Mouse (Mus musculus) midbrain, embryonic 12.5 days (tissue): ENCODE measurements at regions not wholly inside any gene's neighbourhood (a gene's known extent, or its start where the extent isn't known, plus 50 kb on each side); places are given as distances from the start of the nearest gene placed in this dataset.
A peak's percentile ranks its signal among the peaks of the same experiment; 100 is the strongest.

Experiments
- ATAC-seq: fragments of 200-750 bp; cut with Nextera tagmentation; 2 replicates; pipeline ENCODE4 v1.8.0; 2017; ENCODE audit warnings: low read depth, moderate TSS enrichment, moderate library complexity; ENCODE audit not compliant: low FRiP score
- H3K27ac ChIP-seq: fragments of 300-500 bp; sonication (generic); replicated peaks from 2 replicates; pipeline ENCODE4 v1.5.1; 2016; ENCODE audit warnings: mild to moderate bottlenecking
- H3K27me3 ChIP-seq: fragments of 300-500 bp; sonication (generic); 2 replicates; pipeline ENCODE4 v1.6.1; 2016; ENCODE audit warnings: mild to moderate bottlenecking
- H3K36me3 ChIP-seq: fragments of 300-500 bp; sonication (generic); 2 replicates; pipeline ENCODE4 v1.6.1; 2016
- H3K4me1 ChIP-seq: fragments of 300-500 bp; sonication (generic); 2 replicates; pipeline ENCODE4 v1.6.1; 2016
- H3K4me2 ChIP-seq: fragments of 300-500 bp; sonication (generic); replicated peaks from 2 replicates; pipeline ENCODE4 v1.6.1; 2016; ENCODE audit warnings: mild to moderate bottlenecking, moderate library complexity
- H3K4me3 ChIP-seq: fragments of 300-500 bp; sonication (generic); 2 replicates; pipeline ENCODE4 v1.5.1; 2016; ENCODE audit warnings: mild to moderate bottlenecking
- H3K9ac ChIP-seq: fragments of 300-500 bp; sonication (generic); replicated peaks from 2 replicates; pipeline ENCODE4 v1.6.1; 2016; ENCODE audit warnings: mild to moderate bottlenecking, moderate library complexity
- H3K9me3 ChIP-seq: fragments of 300-500 bp; sonication (generic); 2 replicates; pipeline ENCODE4 v1.6.1; 2016; ENCODE audit warnings: mild to moderate bottlenecking
- WGBS: fragments of 180-500 bp; shearing (Covaris S2); methylation state at CpG from one replicate; pipeline ENCODE4 v1.1.7; 2016; 5-methylcytosine and 5-hydroxymethylcytosine counted together

DNA sequence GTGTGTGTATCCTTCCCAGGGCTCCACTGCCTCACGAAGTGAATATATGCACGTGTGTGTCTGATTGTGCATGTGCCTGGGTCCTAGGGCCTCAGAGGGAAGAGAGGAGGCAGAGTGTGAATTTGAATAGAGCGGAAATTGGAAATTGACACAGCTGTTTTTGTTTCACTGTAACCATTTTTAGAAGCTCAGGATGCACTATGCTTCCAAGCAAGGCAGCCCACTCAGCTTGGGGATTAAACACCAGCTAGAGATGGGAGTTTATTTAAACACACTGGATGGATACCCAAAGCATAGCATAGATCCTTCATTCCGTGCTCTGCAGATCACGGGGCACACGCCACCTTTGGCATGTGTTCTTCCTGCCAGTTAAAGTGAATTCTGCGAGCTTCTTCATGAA lies 306.2 kb downstream of the Elavl2 start:
- Histone ChIP-seq H3K4me1 (peaks cover 5% of the 10 kb centered on the region; the same call in 1 of the 2 replicates), H3K27ac (no peak overlapping the region), H3K9ac (no peak overlapping the region), H3K4me3 (no peak overlapping the region), H3K27me3 (no peaks in the 10 kb centered on the region), H3K9me3 (no peaks in the 10 kb centered on the region), H3K36me3 (no peaks in the 10 kb centered on the region), H3K4me2 (no peak overlapping the region)
- no peak for ATAC-seq
- WGBS = 98% methylated on average over 7 of the region's 7 CpGs

GRCm38 (mm10) chr4:91093885-91094284 lies 306.7 kb downstream of the Elavl2 start:
- Histone ChIP-seq H3K27ac (no peak overlapping the region), H3K4me2 (no peak overlapping the region), H3K9me3 (no peaks in the 10 kb centered on the region), H3K36me3 (no peaks in the 10 kb centered on the region), H3K9ac (no peak overlapping the region), H3K4me1 (peaks cover 5% of the 10 kb centered on the region; the same call in 1 of the 2 replicates), H3K4me3 (no peak overlapping the region), H3K27me3 (no peaks in the 10 kb centered on the region)
- WGBS = 94% methylated on average over 4 of the region's 4 CpGs
- no peak for ATAC-seq

GRCm38 (mm10) chr4:91092323-91092722 lies 308.3 kb downstream of the Elavl2 start:
- H3K9me3 ChIP-seq = no peaks in the 10 kb centered on the region
- peaks cover 5% of the 10 kb centered on the region; the same call in 1 of the 2 replicates for H3K4me1 ChIP-seq
- H3K36me3 ChIP-seq = no peaks in the 10 kb centered on the region
- H3K27me3 ChIP-seq = no peaks in the 10 kb centered on the region
- peak overlapping the region; percentile 22; the same call in 1 of the 2 replicates for H3K27ac ChIP-seq
- H3K4me2 ChIP-seq = no peak overlapping the region
- 70% methylated on average over 8 of the region's 8 CpGs for WGBS
- no peak overlapping the region for H3K4me3 ChIP-seq
- no peak overlapping the region for H3K9ac ChIP-seq
- ATAC-seq = peak; percentile 81

- Histone ChIP-seq H3K27me3 (no peaks in the 10 kb centered on the region), H3K27ac (peak overlapping the region; percentile 22; the same call in 1 of the 2 replicates), H3K9me3 (no peaks in the 10 kb centered on the region), H3K4me3 (no peak overlapping the region), H3K9ac (no peak overlapping the region), H3K4me2 (no peak overlapping the region), H3K4me1 (peaks cover 5% of the 10 kb centered on the region; the same call in 1 of the 2 replicates), H3K36me3 (no peaks in the 10 kb centered on the region)
- WGBS = 91% methylated on average over 3 of the region's 3 CpGs
- ATAC-seq = no peak
Measured at GRCm38 (mm10) chr4:91091910-91092309, 308.7 kb downstream of the Elavl2 start.

- WGBS = 65% methylated on average over 3 of the region's 3 CpGs
- Histone ChIP-seq H3K27me3 (no peaks in the 10 kb centered on the region), H3K36me3 (no peaks in the 10 kb centered on the region), H3K4me1 (peaks cover 12% of the 10 kb centered on the region), H3K4me3 (no peak overlapping the region), H3K9me3 (no peaks in the 10 kb centered on the region), H3K27ac (no peak overlapping the region), H3K4me2 (no peak overlapping the region), H3K9ac (no peak overlapping the region)
- ATAC-seq = no peak
Measured at GRCm38 (mm10) chr4:91083950-91084349, 316.6 kb downstream of the Elavl2 start.

GRCm38 (mm10) chr4:91081447-91081846 lies 319.1 kb downstream of the Elavl2 start:
- no peak; the same call in 1 of the 2 replicates for ATAC-seq
- Histone ChIP-seq H3K27me3 (no peaks in the 10 kb centered on the region), H3K4me2 (no peak overlapping the region), H3K4me3 (no peak overlapping the region), H3K36me3 (no peaks in the 10 kb centered on the region), H3K27ac (no peak overlapping the region), H3K4me1 (peaks cover 12% of the 10 kb centered on the region), H3K9me3 (no peaks in the 10 kb centered on the region), H3K9ac (no peak overlapping the region)
- 87% methylated on average over 4 of the region's 4 CpGs for WGBS

GRCm38 (mm10) chr4:91080620-91081441 lies 319.8 kb downstream of the Elavl2 start:
- Histone ChIP-seq H3K9me3 (no peaks in the 10 kb centered on the region), H3K27me3 (no peaks in the 10 kb centered on the region), H3K36me3 (no peaks in the 10 kb centered on the region), H3K4me1 (peaks cover 12% of the 10 kb centered on the region), H3K4me3 (no peak overlapping the region), H3K27ac (no peak overlapping the region), H3K9ac (no peak overlapping the region), H3K4me2 (no peak overlapping the region)
- 24% methylated on average over 10 of the region's 10 CpGs for WGBS
- peak; percentile 83 for ATAC-seq

DNA sequence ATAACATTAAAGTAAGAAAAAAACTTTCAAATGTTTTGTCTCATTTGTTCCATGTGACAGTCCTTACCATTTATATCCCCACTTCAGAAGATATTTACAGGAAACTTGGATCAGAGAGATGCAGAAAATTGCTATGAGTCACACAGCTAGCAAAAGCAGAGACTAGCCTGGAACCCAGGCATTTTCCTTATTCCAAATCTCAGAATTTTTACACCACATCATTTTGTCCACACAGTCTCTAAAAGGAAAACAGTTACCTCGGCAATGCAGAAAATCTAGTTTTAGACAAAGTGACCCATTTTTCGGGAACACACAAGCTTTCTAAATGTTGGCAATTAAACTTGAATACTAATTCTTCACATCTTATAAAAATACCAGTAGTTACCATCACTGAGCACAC lies 329.3 kb downstream of the Elavl2 start:
- no peaks in the 10 kb centered on the region for H3K27me3 ChIP-seq
- no peak for ATAC-seq
- no peak overlapping the region for H3K9ac ChIP-seq
- no peaks in the 10 kb centered on the region for H3K36me3 ChIP-seq
- 94% methylated on average over 2 of the region's 2 CpGs for WGBS
- no peaks in the 10 kb centered on the region for H3K4me1 ChIP-seq
- no peaks in the 10 kb centered on the region for H3K9me3 ChIP-seq
- H3K27ac ChIP-seq = no peak overlapping the region
- H3K4me3 ChIP-seq = no peak overlapping the region
- H3K4me2 ChIP-seq = no peak overlapping the region

- H3K27me3 ChIP-seq = no peaks in the 10 kb centered on the region
- no peak for ATAC-seq
- no peak overlapping the region for H3K9ac ChIP-seq
- WGBS = 81% methylated on average over 2 of the region's 2 CpGs
- H3K27ac ChIP-seq = no peak overlapping the region
- H3K36me3 ChIP-seq = no peaks in the 10 kb centered on the region
- H3K4me2 ChIP-seq = no peak overlapping the region
- H3K4me3 ChIP-seq = no peak overlapping the region
- H3K9me3 ChIP-seq = no peaks in the 10 kb centered on the region
- no peaks in the 10 kb centered on the region for H3K4me1 ChIP-seq
Measured at GRCm38 (mm10) chr4:91060933-91061332, 339.7 kb downstream of the Elavl2 start.

DNA sequence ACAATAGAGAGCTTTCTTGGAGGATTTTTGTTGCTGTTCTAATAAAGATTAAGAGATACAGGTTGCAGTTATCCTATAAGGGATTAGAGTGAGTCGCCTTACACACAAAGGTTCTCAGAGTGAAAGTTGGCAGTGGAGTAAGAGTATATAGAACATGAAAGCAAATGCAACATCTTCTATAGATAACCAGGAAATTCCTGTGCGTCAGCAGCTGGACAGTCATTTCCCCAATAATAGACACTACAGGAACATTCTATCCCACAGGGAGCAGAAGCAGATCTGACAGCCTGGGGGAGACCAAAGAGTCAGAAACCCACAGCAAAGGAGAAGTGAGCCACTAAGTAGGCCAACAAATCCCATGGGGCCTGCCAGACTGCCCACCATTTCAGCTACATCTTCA lies 348.7 kb downstream of the Elavl2 start:
- Histone ChIP-seq H3K4me2 (no peak overlapping the region), H3K36me3 (no peaks in the 10 kb centered on the region), H3K4me3 (no peak overlapping the region), H3K4me1 (no peaks in the 10 kb centered on the region), H3K27ac (no peak overlapping the region), H3K9me3 (no peaks in the 10 kb centered on the region), H3K9ac (no peak overlapping the region), H3K27me3 (no peaks in the 10 kb centered on the region)
- ATAC-seq = no peak
- WGBS = 79% methylated on average over 2 of the region's 2 CpGs

DNA sequence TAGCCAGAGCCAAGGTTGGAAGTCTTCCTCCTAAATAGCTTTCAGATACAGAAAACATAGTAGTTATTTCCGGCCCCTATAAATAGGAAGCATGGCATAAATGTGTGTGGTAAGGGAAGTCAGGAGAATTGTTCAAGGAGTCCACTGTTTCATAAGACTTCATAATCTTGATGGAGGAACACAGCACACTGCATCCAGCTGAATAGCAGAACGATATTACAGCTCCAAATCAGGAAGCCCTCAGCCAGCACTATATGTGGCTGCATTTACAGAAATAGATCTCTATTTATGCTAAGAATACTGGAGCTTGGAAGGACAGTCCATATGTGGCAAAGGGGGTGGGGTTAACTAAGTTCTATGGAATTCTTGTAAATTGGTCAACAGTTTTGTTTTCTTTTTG lies 371.1 kb downstream of the Elavl2 start:
- Histone ChIP-seq H3K9me3 (no peaks in the 10 kb centered on the region), H3K27ac (no peak overlapping the region), H3K27me3 (no peaks in the 10 kb centered on the region), H3K4me3 (no peak overlapping the region), H3K9ac (no peak overlapping the region), H3K4me2 (no peak overlapping the region), H3K4me1 (no peaks in the 10 kb centered on the region), H3K36me3 (no peaks in the 10 kb centered on the region)
- ATAC-seq = no peak
- WGBS = 96% methylated on average over 2 of the region's 2 CpGs

DNA sequence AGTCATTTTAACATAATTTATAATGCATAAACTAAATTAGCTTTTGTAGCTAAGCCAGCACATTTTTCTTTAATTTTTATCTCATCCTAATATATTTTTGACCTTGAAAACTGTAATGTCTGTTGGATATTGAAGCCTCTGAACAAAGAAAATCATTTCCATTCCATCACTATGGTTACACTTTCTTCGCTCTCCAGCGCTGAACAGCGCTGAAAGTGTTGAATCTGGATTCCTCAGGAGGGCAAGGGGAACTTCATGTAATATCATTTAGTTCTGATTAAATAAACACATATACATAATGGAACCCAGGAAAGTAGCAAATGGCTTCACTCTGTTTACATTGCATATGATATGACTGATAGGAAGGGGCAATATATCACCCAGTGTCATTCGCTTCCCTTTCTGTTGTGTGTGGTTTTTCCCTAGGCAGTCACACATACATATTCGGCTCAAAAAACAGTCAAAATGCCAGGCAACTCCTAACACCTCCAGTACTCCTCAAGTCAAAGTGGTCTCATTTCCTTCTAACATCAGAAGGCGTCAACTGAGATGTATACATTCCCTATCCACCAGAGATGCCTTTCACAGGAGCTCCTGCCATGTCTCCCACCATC lies 372.5 kb downstream of the Elavl2 start:
- no peaks in the 10 kb centered on the region for H3K27me3 ChIP-seq
- ATAC-seq = no peak
- H3K4me2 ChIP-seq = no peak overlapping the region
- no peak overlapping the region for H3K27ac ChIP-seq
- no peak overlapping the region for H3K4me3 ChIP-seq
- H3K36me3 ChIP-seq = no peaks in the 10 kb centered on the region
- 86% methylated on average over 6 of the region's 6 CpGs for WGBS
- no peak overlapping the region for H3K9ac ChIP-seq
- no peaks in the 10 kb centered on the region for H3K9me3 ChIP-seq
- H3K4me1 ChIP-seq = no peaks in the 10 kb centered on the region
